Mouse (Mus musculus) MEL-GATA-1-ER (cell line): ENCODE results near the gene Olfr1126.
"Not testable (repeated sequence)": the region's sequence is repeated elsewhere in the genome, so short reads cannot be mapped to it uniquely, and the experiment has no call there.

Source experiments
- DNase-seq: peaks from one replicate; pipeline ENCODE4 v3.0.0-alpha.2; 2012; ENCODE audit warnings: low read depth; ENCODE audit errors: extremely low read depth

Gene Olfr1126

DNA sequence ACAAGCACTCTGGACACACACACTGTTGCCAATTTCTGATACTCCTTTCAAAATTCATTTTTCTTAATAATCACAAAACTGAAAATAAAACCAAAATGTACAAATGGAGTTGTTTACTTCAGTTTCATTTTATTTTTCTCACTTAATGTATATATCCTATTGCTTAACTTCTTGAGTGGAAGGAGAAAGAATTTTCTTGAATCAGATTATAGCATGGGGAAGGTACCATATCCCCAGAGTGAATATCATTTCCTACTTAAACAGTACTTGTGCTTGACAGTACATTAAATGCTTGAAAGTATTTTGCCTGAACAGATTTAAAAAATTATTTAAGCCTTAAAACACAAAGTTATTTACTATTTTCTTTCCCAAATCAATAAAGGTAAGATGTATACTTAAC lies at the start of gene Olfr1126:
Gene Olfr1126, plus strand, starts transcription at position 301 of the 400 bp plus-strand sequence.
- no peak for DNase-seq

DNA sequence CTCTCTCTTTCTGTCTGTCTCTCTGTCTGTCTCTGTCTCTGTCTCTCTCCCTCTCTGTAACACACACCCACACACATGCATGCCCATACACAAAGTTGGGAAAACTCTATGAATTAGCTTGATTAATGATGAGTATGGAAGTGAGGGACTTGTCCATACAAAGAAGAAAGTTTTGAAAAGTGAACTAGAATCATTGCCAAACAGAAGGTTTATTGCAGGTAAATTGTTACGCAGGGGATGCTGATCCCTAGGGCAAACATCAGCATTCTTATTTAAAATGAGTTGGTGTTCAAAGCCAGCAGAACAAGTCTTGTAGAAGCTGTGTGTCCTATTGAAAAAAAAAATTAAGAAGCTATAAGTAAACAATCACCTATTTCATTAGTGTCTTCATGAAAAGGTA lies 37.4 kb upstream of the Olfr1126 start, which contains the start of gene Olfr1123:
Gene Olfr1123, plus strand, starts transcription at position 301 of the 400 bp plus-strand sequence.
- DNase-seq: no peak

DNA sequence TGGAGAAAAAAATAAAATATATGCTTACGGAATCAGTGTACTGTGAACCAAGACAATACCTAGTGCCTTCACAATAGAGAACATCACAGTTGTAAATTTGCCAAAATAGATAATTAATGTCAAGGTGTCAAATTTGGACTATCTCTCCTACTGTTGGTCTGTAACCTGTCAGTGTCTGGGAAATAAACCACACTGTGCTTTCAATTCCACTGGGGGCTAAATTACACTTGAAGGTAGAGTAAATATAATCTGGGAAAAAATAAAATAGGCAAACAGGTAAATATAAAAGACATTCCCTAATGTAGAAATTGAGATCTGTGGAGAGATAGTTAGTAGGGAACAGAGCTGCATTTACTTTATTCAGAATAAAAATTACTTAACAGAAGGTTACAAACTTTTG lies 23.8 kb upstream of the Olfr1126 start, which contains the start of gene Olfr1124:
Gene Olfr1124, plus strand, starts transcription at position 301 of the 400 bp plus-strand sequence.
- no peak for DNase-seq

DNA sequence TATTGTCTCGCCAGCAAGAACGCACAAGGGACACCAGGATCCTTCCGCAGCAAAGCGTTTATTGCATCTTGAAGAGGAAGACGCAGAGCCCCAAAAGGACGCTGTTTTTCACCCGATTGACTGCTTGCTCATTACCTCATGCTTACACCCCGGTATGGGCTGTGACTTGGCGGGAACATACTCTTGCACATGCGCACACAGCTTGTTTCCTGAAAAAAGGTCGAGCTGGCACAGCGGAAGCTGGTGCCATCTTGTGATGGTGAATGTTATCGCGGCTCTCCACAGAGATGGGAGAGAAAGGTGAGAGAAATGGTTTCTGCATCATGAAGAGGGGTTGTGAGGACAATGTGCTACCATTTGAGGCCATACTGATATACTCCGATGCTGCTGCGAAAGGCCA lies 16.0 kb upstream of the Olfr1126 start:
- DNase-seq: no peak

DNA sequence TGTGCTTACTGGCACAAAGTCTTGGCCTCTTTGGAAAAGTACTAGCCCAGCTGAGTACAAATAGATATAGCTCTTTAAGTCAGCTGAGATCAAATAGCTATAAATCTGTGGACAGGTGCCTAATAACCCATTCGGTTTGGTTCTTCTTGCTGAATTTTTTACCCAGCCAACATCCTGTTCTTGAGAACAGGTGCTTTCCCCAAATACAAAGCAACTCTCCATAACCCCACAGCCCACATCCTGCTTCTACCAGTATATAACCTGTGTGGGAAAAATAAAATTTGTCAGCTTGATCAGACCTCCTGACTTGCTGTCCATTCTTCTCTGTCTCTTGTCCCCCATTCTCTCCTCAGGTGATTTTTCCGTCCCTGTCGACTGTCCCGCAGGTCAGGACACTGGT lies 8.0 kb downstream of the Olfr1126 start:
- DNase-seq: no peak

DNA sequence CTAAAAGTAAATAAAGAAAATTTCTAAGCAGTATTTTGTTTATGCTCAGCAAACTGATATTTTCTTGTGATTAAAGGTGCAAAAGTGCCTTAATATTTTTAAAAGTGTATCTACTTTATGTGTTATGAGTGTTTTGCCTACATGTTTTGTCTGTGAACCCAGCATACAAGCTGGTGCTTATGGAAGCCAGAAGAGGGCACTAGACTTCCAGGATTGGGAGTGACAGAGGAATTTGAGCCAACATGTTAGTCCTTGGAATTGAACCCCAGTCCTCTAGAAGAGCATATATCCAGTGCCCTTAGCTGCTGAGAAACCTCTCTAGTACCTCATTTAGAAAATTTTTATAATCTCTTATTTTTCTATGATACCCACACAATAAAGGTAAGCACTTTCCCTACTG lies 26.4 kb downstream of the Olfr1126 start:
- DNase-seq: no peak

DNA sequence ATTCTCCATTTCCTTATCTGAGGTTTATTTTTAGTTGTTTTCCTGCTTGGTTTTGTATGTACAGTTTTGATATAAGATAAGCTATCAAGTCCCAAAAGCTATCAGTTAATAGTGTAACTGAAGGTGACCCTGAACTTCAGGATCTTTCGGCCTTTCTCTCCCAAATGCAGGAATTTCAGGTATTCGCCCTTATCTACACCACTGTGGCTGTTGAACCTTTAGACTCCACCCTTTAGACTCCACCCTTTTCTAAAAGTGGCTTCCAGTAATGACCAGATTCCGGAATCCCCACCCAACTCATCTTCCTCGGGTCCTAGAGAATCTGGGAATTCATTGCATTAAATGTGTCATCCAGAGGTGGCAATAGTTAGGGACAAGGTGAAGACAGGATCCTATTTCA lies 27.4 kb downstream of the Olfr1126 start:
- no peak for DNase-seq

DNA sequence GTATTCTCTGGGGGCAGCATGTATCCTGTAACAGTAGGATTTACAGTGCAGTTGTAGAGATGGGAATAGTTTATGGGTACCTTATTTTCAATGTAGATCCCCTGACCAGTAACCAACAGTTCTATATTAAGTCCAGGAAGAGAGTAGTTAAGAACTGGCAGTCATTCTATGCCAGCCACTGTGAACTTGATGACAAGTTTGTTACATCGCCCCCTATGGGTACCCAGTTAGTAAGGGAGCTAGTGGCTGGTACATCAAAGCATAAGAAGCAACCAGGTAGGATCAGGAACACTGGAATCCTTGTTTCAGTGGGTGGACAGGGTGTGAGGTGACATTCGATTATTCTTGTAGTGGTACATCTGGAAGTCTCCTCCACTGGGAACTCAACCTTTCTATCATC lies 28.5 kb downstream of the Olfr1126 start:
- DNase-seq: no peak

DNA sequence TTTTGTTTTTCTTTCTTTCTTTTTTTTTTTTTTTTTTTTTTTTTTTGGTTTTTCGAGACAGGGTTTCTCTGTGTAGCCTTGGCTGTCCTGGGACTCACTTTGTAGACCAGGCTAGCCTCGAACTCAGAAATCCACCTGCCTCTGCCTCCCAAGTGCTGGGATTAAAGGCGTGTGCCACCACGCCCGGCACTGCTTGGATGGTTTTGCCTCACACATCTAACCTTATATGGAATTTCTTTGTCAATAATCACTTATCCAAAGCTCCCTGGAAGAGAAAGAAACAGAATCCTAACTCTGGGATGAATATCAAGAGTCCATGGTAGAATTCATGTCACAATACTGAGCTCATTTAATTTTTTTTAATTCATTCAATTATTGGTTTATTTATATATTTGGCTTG lies 43.2 kb downstream of the Olfr1126 start, which contains the start of gene Pramel7:
Gene Pramel7, minus strand, starts transcription at position 101 of the 400 bp plus-strand sequence.
- not testable (repeated sequence) for DNase-seq

DNA sequence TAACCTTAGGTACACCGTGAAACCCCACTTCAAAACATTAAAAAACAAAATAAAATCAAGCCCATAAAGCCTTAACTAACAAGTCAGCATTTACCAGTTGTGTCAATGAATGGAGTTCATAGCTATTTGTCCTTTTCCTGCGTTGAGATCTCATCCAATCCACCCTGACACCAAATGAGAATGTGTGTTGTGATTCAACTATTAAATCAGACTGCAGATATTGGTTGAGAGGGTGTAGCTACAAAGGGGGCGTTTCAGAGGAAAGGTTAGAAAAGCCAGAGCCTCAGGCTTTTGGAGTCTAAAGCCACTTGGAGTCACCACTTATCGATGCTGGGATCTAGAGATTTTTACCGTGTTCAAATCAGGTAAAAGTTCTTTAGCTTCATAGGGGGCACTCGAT lies 52.5 kb downstream of the Olfr1126 start, which contains the start of gene Pramel6:
Gene Pramel6, plus strand, starts transcription at position 301 of the 400 bp plus-strand sequence.
- DNase-seq: no peak
